Mouse (Mus musculus): Measurements from ENCODE around the gene Rps18. TPM values are rescaled to one million over a fixed set of nuclear protein-coding genes. Genes with fewer than 3 reads are reported as not detected.
A peak's percentile ranks its signal among the peaks of the same experiment; 100 is the strongest.
"Not testable (repeated sequence)": the region's sequence is repeated elsewhere in the genome, so short reads cannot be mapped to it uniquely, and the experiment has no call there.

Rps18 gene
- total RNA-seq, 2 experiments from 2014 or later, result 1,727 to 4,404 TPM

GRCm38 (mm10) chr17:33911052-33911812 lies 44.6 kb downstream of the Rps18 start:
- ATAC-seq (replicated peaks; ENCODE audit: poor library complexity, severe bottlenecking), result no peak

- no peak for ATAC-seq (replicated peaks; ENCODE audit: poor library complexity, severe bottlenecking)
Measured at GRCm38 (mm10) chr17:33910346-33911051, 45.3 kb downstream of the Rps18 start.

- ATAC-seq (replicated peaks; ENCODE audit: poor library complexity, severe bottlenecking), result peak; percentile 44
Measured at GRCm38 (mm10) chr17:33909869-33910250, 45.9 kb downstream of the Rps18 start.

- peak; percentile 90 for ATAC-seq (replicated peaks; ENCODE audit: poor library complexity, severe bottlenecking)
Measured at GRCm38 (mm10) chr17:33909077-33909868, 46.5 kb downstream of the Rps18 start, which contains the start of gene Daxx. Gene Daxx (plus strand): TSS chr17:33909414.

GRCm38 (mm10) chr17:33908331-33909076 lies 47.3 kb downstream of the Rps18 start:
- ATAC-seq (replicated peaks; ENCODE audit: poor library complexity, severe bottlenecking), result peak; percentile 20

GRCm38 (mm10) chr17:33904835-33905234 lies 51.0 kb downstream of the Rps18 start, which contains the start of gene Platr17:
Gene Platr17 (plus strand): TSS chr17:33905135.
- not testable (repeated sequence) for ATAC-seq (replicated peaks; ENCODE audit: poor library complexity, severe bottlenecking)

GRCm38 (mm10) chr17:33903911-33904651 lies 51.7 kb downstream of the Rps18 start:
- ATAC-seq (replicated peaks; ENCODE audit: poor library complexity, severe bottlenecking), result not testable (repeated sequence)

GRCm38 (mm10) chr17:33902491-33902890 lies 53.3 kb downstream of the Rps18 start:
- peak; percentile 55 for ATAC-seq (replicated peaks; ENCODE audit: poor library complexity, severe bottlenecking)

GRCm38 (mm10) chr17:33902079-33902478 lies 53.7 kb downstream of the Rps18 start:
- no peak for ATAC-seq (replicated peaks; ENCODE audit: poor library complexity, severe bottlenecking)

Other genes starting within 250 kb of the Rps18 start
Only the 30 nearest of the 33 such genes appear.
- 66.7 and 83.4 TPM in 2 replicates for gene Rab11b, start 195.5 kb downstream of the Rps18 start, total RNA-seq (2014; fragmentation: Nextera tagmentation)
- 37.9 and 46.4 TPM in 2 replicates for gene Rab11b, start 195.5 kb downstream of the Rps18 start, total RNA-seq (2017)
- 13.2 and 22.6 TPM in 2 replicates for gene Angptl4, start 174.2 kb downstream of the Rps18 start, total RNA-seq (2014; fragmentation: Nextera tagmentation)
- gene Angptl4, start 174.2 kb downstream of the Rps18 start, total RNA-seq (2017), result 10.3 and 11.1 TPM in 2 replicates
- 17.5 and 21.0 TPM in 2 replicates for gene Kank3, start 145.5 kb downstream of the Rps18 start, total RNA-seq (2014; fragmentation: Nextera tagmentation)
- 5.3 and 5.5 TPM in 2 replicates for gene Kank3, start 145.5 kb downstream of the Rps18 start, total RNA-seq (2017)
- gene Rps28, start 131.4 kb downstream of the Rps18 start, total RNA-seq (2014; fragmentation: Nextera tagmentation), result 3,502 and 3,517 TPM in 2 replicates
- 2,416 and 2,576 TPM in 2 replicates for gene Rps28, start 131.4 kb downstream of the Rps18 start, total RNA-seq (2017)
- gene Ndufa7, start 131.4 kb downstream of the Rps18 start, total RNA-seq (2014; fragmentation: Nextera tagmentation), result 282 and 300 TPM in 2 replicates
- 133 and 200 TPM in 2 replicates for gene Ndufa7, start 131.4 kb downstream of the Rps18 start, total RNA-seq (2017)
- 21.9 and 35.5 TPM in 2 replicates for gene Cd320, start 112.9 kb downstream of the Rps18 start, total RNA-seq (2014; fragmentation: Nextera tagmentation)
- gene Cd320, start 112.9 kb downstream of the Rps18 start, total RNA-seq (2017), result 20.3 and 31.3 TPM in 2 replicates
- not detected in 2 replicates for gene Gm7029, start 82.2 kb downstream of the Rps18 start, total RNA-seq (2014; fragmentation: Nextera tagmentation)
- not detected in 2 replicates for gene Gm7029, start 82.2 kb downstream of the Rps18 start, total RNA-seq (2017)
- gene Kifc1, start 65.3 kb downstream of the Rps18 start, total RNA-seq (2014; fragmentation: Nextera tagmentation), result 9.5 and 13.9 TPM in 2 replicates
- 31.3 and 35.8 TPM in 2 replicates for gene Kifc1, start 65.3 kb downstream of the Rps18 start, total RNA-seq (2017)
- gene Platr17, start 50.9 kb downstream of the Rps18 start, total RNA-seq (2014; fragmentation: Nextera tagmentation), result 0.98 and 1.4 TPM in 2 replicates
- 0.46 TPM in 1 of 2 replicates, not detected in the other for gene Platr17, start 50.9 kb downstream of the Rps18 start, total RNA-seq (2017)
- gene Daxx, start 46.6 kb downstream of the Rps18 start, total RNA-seq (2014; fragmentation: Nextera tagmentation), result 44.7 and 55.1 TPM in 2 replicates
- 22.4 and 40.6 TPM in 2 replicates for gene Daxx, start 46.6 kb downstream of the Rps18 start, total RNA-seq (2017)
- 68.2 and 76.8 TPM in 2 replicates for gene Tapbp, start 40.1 kb downstream of the Rps18 start, total RNA-seq (2014; fragmentation: Nextera tagmentation)
- 48.0 and 57.7 TPM in 2 replicates for gene Tapbp, start 40.1 kb downstream of the Rps18 start, total RNA-seq (2017)
- gene Zbtb22, start 40.1 kb downstream of the Rps18 start, total RNA-seq (2014; fragmentation: Nextera tagmentation), result 11.9 and 22.0 TPM in 2 replicates
- gene Zbtb22, start 40.1 kb downstream of the Rps18 start, total RNA-seq (2017), result 16.8 and 23.9 TPM in 2 replicates
- gene Rgl2, start 26.5 kb downstream of the Rps18 start, total RNA-seq (2014; fragmentation: Nextera tagmentation), result 44.6 and 78.3 TPM in 2 replicates
- 35.5 and 35.8 TPM in 2 replicates for gene Rgl2, start 26.5 kb downstream of the Rps18 start, total RNA-seq (2017)
- 177 and 226 TPM in 2 replicates for gene Pfdn6, start 15.7 kb downstream of the Rps18 start, total RNA-seq (2014; fragmentation: Nextera tagmentation)
- 149 and 168 TPM in 2 replicates for gene Pfdn6, start 15.7 kb downstream of the Rps18 start, total RNA-seq (2017)
- gene Wdr46, start 15.3 kb downstream of the Rps18 start, total RNA-seq (2014; fragmentation: Nextera tagmentation), result 41.4 and 56.6 TPM in 2 replicates
- 48.6 and 53.9 TPM in 2 replicates for gene Wdr46, start 15.3 kb downstream of the Rps18 start, total RNA-seq (2017)
- gene B3galt4, start 4.5 kb downstream of the Rps18 start, total RNA-seq (2014; fragmentation: Nextera tagmentation), result 3.2 and 3.3 TPM in 2 replicates
- gene B3galt4, start 4.5 kb downstream of the Rps18 start, total RNA-seq (2017), result 3.2 and 4.0 TPM in 2 replicates
- gene Vps52, start 189 bp downstream of the Rps18 start, total RNA-seq (2014; fragmentation: Nextera tagmentation), result 38.4 and 39.2 TPM in 2 replicates
- gene Vps52, start 189 bp downstream of the Rps18 start, total RNA-seq (2017), result 18.6 and 19.2 TPM in 2 replicates
- 1,023 and 1,149 TPM in 2 replicates for gene H2-K1, start 44.3 kb upstream of the Rps18 start, total RNA-seq (2014; fragmentation: Nextera tagmentation)
- 564 and 822 TPM in 2 replicates for gene H2-K1, start 44.3 kb upstream of the Rps18 start, total RNA-seq (2017)
- 14.5 and 19.8 TPM in 2 replicates for gene Ring1, start 68.7 kb upstream of the Rps18 start, total RNA-seq (2014; fragmentation: Nextera tagmentation)
- 9.9 and 14.0 TPM in 2 replicates for gene Ring1, start 68.7 kb upstream of the Rps18 start, total RNA-seq (2017)
- gene H2-Ke6, start 72.1 kb upstream of the Rps18 start, total RNA-seq (2014; fragmentation: Nextera tagmentation), result 35.4 and 67.3 TPM in 2 replicates
- gene H2-Ke6, start 72.1 kb upstream of the Rps18 start, total RNA-seq (2017), result 27.1 and 30.1 TPM in 2 replicates
- gene Slc39a7, start 75.7 kb upstream of the Rps18 start, total RNA-seq (2014; fragmentation: Nextera tagmentation), result 41.0 and 56.8 TPM in 2 replicates
- 99.8 and 103 TPM in 2 replicates for gene Slc39a7, start 75.7 kb upstream of the Rps18 start, total RNA-seq (2017)
- 51.0 and 55.4 TPM in 2 replicates for gene Rxrb, start 75.8 kb upstream of the Rps18 start, total RNA-seq (2014; fragmentation: Nextera tagmentation)
- gene Rxrb, start 75.8 kb upstream of the Rps18 start, total RNA-seq (2017), result 40.5 and 47.2 TPM in 2 replicates
- 2.1 and 3.4 TPM in 2 replicates for gene Col11a2, start 83.4 kb upstream of the Rps18 start, total RNA-seq (2014; fragmentation: Nextera tagmentation)
- 1.2 and 3.4 TPM in 2 replicates for gene Col11a2, start 83.4 kb upstream of the Rps18 start, total RNA-seq (2017)
- gene H2-Oa, start 136.3 kb upstream of the Rps18 start, total RNA-seq (2014; fragmentation: Nextera tagmentation), result 6.4 and 15.0 TPM in 2 replicates
- gene H2-Oa, start 136.3 kb upstream of the Rps18 start, total RNA-seq (2017), result 1.7 and 7.6 TPM in 2 replicates
- gene H2-DMa, start 163.5 kb upstream of the Rps18 start, total RNA-seq (2014; fragmentation: Nextera tagmentation), result 97.2 and 116 TPM in 2 replicates
- gene H2-DMa, start 163.5 kb upstream of the Rps18 start, total RNA-seq (2017), result 40.2 and 41.8 TPM in 2 replicates
- gene Brd2, start 166.6 kb upstream of the Rps18 start, total RNA-seq (2014; fragmentation: Nextera tagmentation), result 165 and 218 TPM in 2 replicates
- 273 and 284 TPM in 2 replicates for gene Brd2, start 166.6 kb upstream of the Rps18 start, total RNA-seq (2017)
- gene H2-DMb2, start 187.3 kb upstream of the Rps18 start, total RNA-seq (2014; fragmentation: Nextera tagmentation), result 3.2 and 3.6 TPM in 2 replicates
- 3.8 and 7.1 TPM in 2 replicates for gene H2-DMb2, start 187.3 kb upstream of the Rps18 start, total RNA-seq (2017)
- 55.3 and 56.9 TPM in 2 replicates for gene H2-DMb1, start 197.1 kb upstream of the Rps18 start, total RNA-seq (2014; fragmentation: Nextera tagmentation)
- 47.9 and 48.5 TPM in 2 replicates for gene H2-DMb1, start 197.1 kb upstream of the Rps18 start, total RNA-seq (2017)
- gene Tap1, start 231.6 kb upstream of the Rps18 start, total RNA-seq (2014; fragmentation: Nextera tagmentation), result 45.4 and 60.7 TPM in 2 replicates
- gene Tap1, start 231.6 kb upstream of the Rps18 start, total RNA-seq (2017), result 81.6 and 89.7 TPM in 2 replicates
- 144 and 147 TPM in 2 replicates for gene Psmb9, start 231.8 kb upstream of the Rps18 start, total RNA-seq (2014; fragmentation: Nextera tagmentation)
- gene Psmb9, start 231.8 kb upstream of the Rps18 start, total RNA-seq (2017), result 103 and 141 TPM in 2 replicates